Mouse (Mus musculus) embryonic facial prominence, embryonic 12.5 days (tissue): Measurements from ENCODE around the gene Gm37240. TPM values are rescaled to one million over a fixed set of nuclear protein-coding genes. Genes with fewer than 3 reads are reported as not detected.

Experiments
- ATAC-seq: fragments of 200-750 bp; cut with Nextera tagmentation; 2 replicates; pipeline ENCODE4 v1.8.0; 2017; ENCODE audit not compliant: insufficient number of reproducible peaks, insufficient read depth, low FRiP score, low TSS enrichment
- H3K27ac ChIP-seq: fragments of 300-500 bp; sonication (generic); 2 replicates; pipeline ENCODE4 v1.5.1; 2016; ENCODE audit warnings: mild to moderate bottlenecking
- H3K27me3 ChIP-seq: fragments of 300-500 bp; sonication (generic); 2 replicates; pipeline ENCODE4 v1.6.1; 2016; ENCODE audit warnings: mild to moderate bottlenecking, moderate library complexity
- H3K36me3 ChIP-seq: fragments of 300-500 bp; sonication (generic); 2 replicates; pipeline ENCODE4 v1.6.1; 2016; ENCODE audit warnings: mild to moderate bottlenecking
- H3K4me1 ChIP-seq: fragments of 300-500 bp; sonication (generic); 2 replicates; pipeline ENCODE4 v1.6.1; 2016
- H3K4me2 ChIP-seq: fragments of 300-500 bp; sonication (generic); replicated peaks from 2 replicates; pipeline ENCODE4 v1.6.1; 2016; ENCODE audit warnings: mild to moderate bottlenecking, moderate library complexity
- H3K4me3 ChIP-seq: fragments of 300-500 bp; sonication (generic); 2 replicates; pipeline ENCODE4 v1.5.1; 2016; ENCODE audit warnings: mild to moderate bottlenecking
- H3K9ac ChIP-seq: fragments of 300-500 bp; sonication (generic); 2 replicates; pipeline ENCODE4 v1.6.1; 2016; ENCODE audit warnings: mild to moderate bottlenecking, moderate library complexity
- H3K9me3 ChIP-seq: fragments of 300-500 bp; sonication (generic); 2 replicates; pipeline ENCODE4 v1.6.1; 2016; ENCODE audit warnings: mild to moderate bottlenecking, moderate library complexity
- WGBS: fragments of 180-500 bp; shearing (Covaris S2); methylation state at CpG from one replicate; pipeline ENCODE4 v1.1.7; 2016; 5-methylcytosine and 5-hydroxymethylcytosine counted together
- polyA plus RNA-seq: library from polyadenylated mRNA; unstranded; fragments of >200 nt; fragmentation: Nextera tagmentation; extraction: Ambion mirVana; gene quantifications from 2 replicates; pipeline ENCODE4 v1.2.1, GENCODE M21; 2016

Gene Gm37240
- polyA plus RNA-seq, 1 experiment from 2014 or later, result 4.0 TPM

DNA sequence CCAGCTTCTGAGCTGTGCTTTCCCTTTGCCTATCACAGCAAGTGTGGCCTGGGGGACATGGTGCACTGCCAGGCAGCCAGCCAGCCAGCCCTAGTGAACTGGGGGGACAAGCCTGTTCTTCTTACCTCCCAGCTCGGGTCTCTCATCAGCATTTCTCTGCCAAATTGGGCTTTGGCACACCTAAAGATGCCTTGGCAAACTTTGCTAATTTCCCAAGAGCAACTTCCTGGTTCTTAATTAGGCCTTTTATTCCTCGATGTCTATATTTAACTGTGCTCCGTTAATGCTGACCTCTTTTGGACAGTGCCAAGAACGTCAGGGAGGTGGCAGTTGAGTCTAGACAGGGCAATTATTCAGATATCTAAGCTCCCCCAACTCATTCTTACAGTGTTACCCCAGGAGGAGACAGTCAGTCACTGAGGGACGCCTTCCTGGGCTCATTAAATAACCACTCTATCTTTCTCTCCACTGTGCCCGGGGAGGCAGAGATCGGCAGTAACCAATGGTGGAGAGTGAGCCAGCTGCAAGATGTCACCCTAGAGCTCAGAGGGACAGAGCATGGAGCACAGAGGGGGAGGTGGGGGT lies 771.3 kb downstream of the Gm37240 start:
- no peaks in the 10 kb centered on the region for H3K27me3 ChIP-seq
- no peak overlapping the region for H3K4me3 ChIP-seq
- H3K4me1 ChIP-seq, result no peaks in the 10 kb centered on the region
- WGBS, result 68% methylated on average over 7 of the region's 7 CpGs
- H3K9me3 ChIP-seq, result no peaks in the 10 kb centered on the region
- no peaks in the 10 kb centered on the region for H3K36me3 ChIP-seq
- no peak for ATAC-seq
- no peak overlapping the region for H3K9ac ChIP-seq
- no peak overlapping the region for H3K27ac ChIP-seq
- H3K4me2 ChIP-seq, result no peak overlapping the region

DNA sequence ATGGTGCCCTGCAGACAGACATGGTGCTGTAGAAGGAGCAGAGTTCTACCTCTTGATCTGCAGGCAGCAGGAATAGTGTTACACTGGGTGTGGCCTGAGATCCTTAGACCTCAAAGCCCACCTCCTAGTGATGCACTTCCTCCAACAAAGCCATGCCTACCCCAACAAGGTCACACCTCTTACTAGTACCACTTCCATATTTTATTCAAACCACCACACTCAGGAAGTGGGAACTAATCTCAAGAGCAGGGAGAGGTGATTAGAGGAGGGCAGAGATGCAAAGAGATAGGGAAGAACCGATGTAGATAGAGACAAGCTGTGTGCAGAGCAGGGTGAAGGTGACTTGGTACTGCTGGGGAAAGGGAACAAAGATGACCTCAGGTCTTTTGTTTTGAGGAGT lies 773.8 kb downstream of the Gm37240 start:
- no peaks in the 10 kb centered on the region for H3K36me3 ChIP-seq
- no peak overlapping the region for H3K4me2 ChIP-seq
- no peak for ATAC-seq
- no peak overlapping the region for H3K4me3 ChIP-seq
- H3K9me3 ChIP-seq, result no peaks in the 10 kb centered on the region
- no peak overlapping the region for H3K27ac ChIP-seq
- no peaks in the 10 kb centered on the region for H3K27me3 ChIP-seq
- 89% methylated on average over 1 of the region's 1 CpGs for WGBS
- H3K9ac ChIP-seq, result no peak overlapping the region
- no peaks in the 10 kb centered on the region for H3K4me1 ChIP-seq

DNA sequence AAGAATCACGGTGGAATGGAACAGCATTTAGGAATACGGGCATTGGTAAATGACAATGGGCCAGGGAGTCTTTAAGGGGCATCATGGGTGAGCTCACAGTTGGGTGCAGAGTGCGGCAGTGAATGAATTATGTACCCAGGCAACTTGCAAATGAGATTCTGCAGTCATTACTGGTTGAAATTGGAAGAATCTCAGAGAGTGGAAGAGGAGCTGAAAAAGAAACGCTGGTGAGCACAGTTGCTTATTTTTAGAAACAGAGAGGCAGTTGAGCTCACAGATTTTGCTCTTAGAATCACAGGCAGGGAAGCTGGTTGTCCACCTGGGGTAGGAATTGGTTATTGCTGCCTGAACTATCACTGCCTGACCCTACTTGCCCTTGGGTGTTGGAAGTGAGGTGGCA lies 776.6 kb downstream of the Gm37240 start:
- Histone ChIP-seq H3K9ac (no peak overlapping the region), H3K27me3 (no peaks in the 10 kb centered on the region), H3K4me2 (no peak overlapping the region), H3K36me3 (no peaks in the 10 kb centered on the region), H3K27ac (no peak overlapping the region), H3K4me1 (no peaks in the 10 kb centered on the region), H3K4me3 (no peak overlapping the region), H3K9me3 (no peaks in the 10 kb centered on the region)
- ATAC-seq, result no peak
- WGBS, result 54% methylated on average over 4 of the region's 4 CpGs

DNA sequence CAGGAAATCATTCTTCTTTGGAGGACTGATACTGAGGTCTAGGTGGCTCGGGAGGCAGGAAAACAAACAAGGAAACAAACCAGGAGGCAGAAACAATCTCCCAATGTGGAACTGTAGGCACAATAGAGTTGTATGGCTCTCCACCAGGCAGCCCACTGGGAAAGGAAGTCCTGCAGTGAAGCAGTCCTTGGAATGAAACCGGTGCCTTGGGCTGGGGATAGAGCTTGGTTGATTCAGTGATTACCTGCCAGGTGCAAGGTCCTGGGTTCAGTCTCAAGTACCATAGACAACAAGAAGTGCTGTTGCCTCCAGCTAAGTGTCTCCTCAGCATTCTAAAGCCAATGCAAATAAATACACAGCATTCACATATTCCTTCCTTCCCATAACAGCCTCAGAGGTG lies 778.1 kb downstream of the Gm37240 start:
- no peaks in the 10 kb centered on the region for H3K9me3 ChIP-seq
- no peaks in the 10 kb centered on the region for H3K4me1 ChIP-seq
- H3K4me2 ChIP-seq, result no peak overlapping the region
- H3K27me3 ChIP-seq, result no peaks in the 10 kb centered on the region
- no peak for ATAC-seq
- no peak overlapping the region for H3K4me3 ChIP-seq
- H3K9ac ChIP-seq, result no peak overlapping the region
- H3K27ac ChIP-seq, result no peak overlapping the region
- 46% methylated on average over 2 of the region's 2 CpGs for WGBS
- H3K36me3 ChIP-seq, result no peaks in the 10 kb centered on the region

DNA sequence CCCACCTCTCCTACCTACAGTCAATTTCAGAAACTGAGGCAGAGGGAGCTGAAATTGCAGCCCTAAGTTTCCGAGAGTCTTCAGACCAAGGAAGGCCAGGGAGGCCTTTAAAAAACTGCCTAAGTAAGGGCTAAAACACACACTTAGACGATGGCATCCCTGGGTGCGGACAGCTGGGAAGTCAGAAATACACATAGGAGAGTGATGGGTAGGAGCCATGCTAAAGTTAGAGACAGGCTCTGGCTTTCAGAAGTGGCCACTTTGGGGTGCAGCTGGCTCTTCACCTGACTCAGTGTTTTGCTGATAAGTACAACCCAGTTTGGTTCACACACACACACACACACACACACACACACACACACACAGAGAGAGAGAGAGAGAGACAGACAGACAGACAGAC lies 778.9 kb downstream of the Gm37240 start:
- Histone ChIP-seq H3K4me3 (no peak overlapping the region), H3K27me3 (no peaks in the 10 kb centered on the region), H3K9ac (no peak overlapping the region), H3K36me3 (no peaks in the 10 kb centered on the region), H3K27ac (no peak overlapping the region), H3K4me2 (no peak overlapping the region), H3K4me1 (no peaks in the 10 kb centered on the region), H3K9me3 (no peaks in the 10 kb centered on the region)
- ATAC-seq, result no peak
- 91% methylated on average over 3 of the region's 3 CpGs for WGBS

DNA sequence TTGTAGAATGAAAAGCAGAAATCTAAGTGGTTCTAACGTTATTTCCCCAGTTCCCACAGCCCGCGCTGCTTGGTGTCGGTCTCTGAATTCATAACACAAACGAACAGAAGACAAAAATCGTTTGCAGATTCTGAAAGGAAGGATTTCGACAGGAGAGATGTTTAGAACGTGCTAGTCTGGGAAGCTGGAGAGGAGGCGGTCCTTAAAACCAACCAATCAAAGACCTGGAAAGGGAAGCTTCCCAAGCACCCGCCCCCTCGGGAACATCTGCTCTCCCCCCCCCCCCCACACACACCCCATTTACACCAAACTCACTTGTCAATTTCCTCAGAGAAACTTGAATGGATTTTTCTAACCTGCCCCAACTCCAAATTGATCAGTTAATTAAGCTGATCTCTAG lies 780.4 kb downstream of the Gm37240 start:
- ATAC-seq, result no peak
- WGBS, result 63% methylated on average over 11 of the region's 11 CpGs
- H3K9ac ChIP-seq, result no peak overlapping the region
- H3K4me3 ChIP-seq, result no peak overlapping the region
- H3K27ac ChIP-seq, result no peak overlapping the region
- no peaks in the 10 kb centered on the region for H3K9me3 ChIP-seq
- no peaks in the 10 kb centered on the region for H3K4me1 ChIP-seq
- no peaks in the 10 kb centered on the region for H3K36me3 ChIP-seq
- H3K27me3 ChIP-seq, result no peaks in the 10 kb centered on the region
- H3K4me2 ChIP-seq, result no peak overlapping the region

DNA sequence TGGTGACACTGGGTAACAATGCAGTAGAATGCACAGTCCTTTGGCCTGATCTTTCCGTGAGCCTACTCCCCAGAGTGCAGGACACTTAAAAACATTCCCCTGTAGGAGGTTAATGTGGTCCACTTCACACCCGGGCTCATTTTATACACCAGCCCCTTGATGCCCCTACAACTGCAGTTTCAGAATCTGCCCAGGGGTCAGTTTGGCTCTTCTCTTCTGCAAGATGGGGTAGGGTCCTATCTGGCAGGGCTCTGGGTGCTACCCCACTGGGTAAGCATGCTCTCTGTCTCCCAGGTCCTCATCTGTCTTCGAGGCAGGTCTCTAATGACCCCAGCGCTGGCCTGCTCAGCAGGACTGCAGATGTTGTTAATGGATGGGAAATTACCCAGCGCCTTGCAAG lies 783.0 kb downstream of the Gm37240 start:
- no peak overlapping the region for H3K4me2 ChIP-seq
- no peak overlapping the region for H3K9ac ChIP-seq
- H3K27ac ChIP-seq, result no peak overlapping the region
- WGBS, result 63% methylated on average over 5 of the region's 5 CpGs
- ATAC-seq, result no peak
- no peaks in the 10 kb centered on the region for H3K9me3 ChIP-seq
- no peaks in the 10 kb centered on the region for H3K36me3 ChIP-seq
- no peaks in the 10 kb centered on the region for H3K4me1 ChIP-seq
- H3K27me3 ChIP-seq, result no peaks in the 10 kb centered on the region
- H3K4me3 ChIP-seq, result no peak overlapping the region

DNA sequence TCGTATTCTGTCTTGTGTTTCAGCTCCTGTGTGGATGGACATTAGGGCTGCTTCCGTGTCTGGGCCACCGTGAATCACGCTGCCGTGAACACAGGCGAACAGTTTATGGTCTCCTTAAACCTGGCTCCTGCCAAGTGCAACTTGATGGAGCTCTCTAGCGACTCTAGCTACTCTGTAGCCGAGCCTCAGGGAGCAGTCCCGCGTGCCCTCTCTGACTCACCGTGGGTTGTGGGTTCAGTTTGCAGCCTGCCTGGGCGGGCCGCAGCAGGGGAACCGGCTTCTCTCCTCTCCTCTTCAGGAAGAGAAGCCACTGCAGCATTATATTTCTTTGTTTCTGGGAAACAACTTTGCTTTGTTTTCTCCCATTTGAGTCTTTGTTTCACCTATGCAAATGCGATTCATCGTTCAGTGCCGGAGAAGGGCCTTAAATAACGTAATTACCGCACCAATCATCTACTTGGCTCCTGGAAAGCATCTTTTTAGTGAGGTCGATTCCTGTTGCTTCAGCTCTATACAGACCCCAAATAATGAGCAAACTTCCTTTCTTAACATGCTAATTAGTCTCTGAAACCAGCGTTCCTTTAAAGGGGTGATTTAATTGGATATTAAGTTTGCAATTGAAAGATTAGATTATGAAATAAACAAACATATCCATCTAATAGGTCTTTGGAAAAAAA lies 806.3 kb downstream of the Gm37240 start:
- ATAC-seq, result no peak
- Histone ChIP-seq H3K4me1 (peaks cover 3% of the 10 kb centered on the region; the same call in 1 of the 2 replicates), H3K4me2 (no peak overlapping the region), H3K27me3 (no peaks in the 10 kb centered on the region), H3K9me3 (no peaks in the 10 kb centered on the region), H3K36me3 (no peaks in the 10 kb centered on the region), H3K9ac (no peak overlapping the region), H3K4me3 (no peak overlapping the region), H3K27ac (no peak overlapping the region)
- 63% methylated on average over 21 of the region's 21 CpGs for WGBS

DNA sequence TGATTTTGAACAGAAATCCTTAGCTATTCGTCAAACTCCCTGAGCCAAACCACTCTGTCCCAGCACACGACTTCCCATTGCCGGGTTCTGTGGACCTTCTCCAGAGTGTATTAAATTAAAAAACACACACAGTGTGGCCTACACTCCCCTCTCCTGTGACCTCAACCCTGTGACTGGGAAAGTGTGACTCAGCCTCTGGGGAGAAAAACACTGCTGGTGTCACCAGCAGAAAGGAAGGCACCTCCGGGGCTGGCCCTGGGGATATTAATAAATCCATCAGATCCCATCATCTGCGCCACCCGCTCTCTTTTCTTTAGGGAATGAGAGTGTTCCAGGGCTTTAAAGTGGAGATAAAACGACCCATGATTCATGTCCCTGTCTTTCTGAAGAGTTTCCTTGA lies 823.2 kb downstream of the Gm37240 start:
- ATAC-seq, result no peak
- Histone ChIP-seq H3K9ac (no peak overlapping the region), H3K36me3 (no peaks in the 10 kb centered on the region), H3K4me1 (no peaks in the 10 kb centered on the region), H3K4me3 (no peak overlapping the region), H3K9me3 (no peaks in the 10 kb centered on the region; the same call in 1 of the 2 replicates), H3K4me2 (no peak overlapping the region), H3K27ac (no peak overlapping the region), H3K27me3 (no peaks in the 10 kb centered on the region)
- WGBS, result 78% methylated on average over 7 of the region's 7 CpGs

DNA sequence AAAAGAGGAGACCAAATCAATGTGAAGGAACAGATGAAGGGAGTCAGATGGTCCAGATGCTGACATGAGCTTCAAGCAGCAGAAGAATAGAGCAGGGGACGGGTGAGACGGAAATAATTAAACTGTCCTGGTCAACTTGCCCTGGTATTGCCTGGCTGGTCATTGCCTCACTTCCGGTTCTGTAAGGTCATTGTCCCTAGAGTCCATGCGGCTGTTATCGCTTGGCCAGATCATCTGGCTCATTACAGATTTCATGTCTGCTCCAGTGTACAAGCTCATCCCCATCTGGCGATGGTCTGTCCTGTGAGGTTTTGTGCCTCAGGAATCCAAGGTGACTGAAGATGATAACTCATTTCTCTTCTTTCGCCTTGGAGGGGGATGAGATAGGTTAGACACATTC lies 827.2 kb downstream of the Gm37240 start:
- no peaks in the 10 kb centered on the region for H3K36me3 ChIP-seq
- H3K9ac ChIP-seq, result no peak overlapping the region
- H3K4me1 ChIP-seq, result no peaks in the 10 kb centered on the region
- no peak for ATAC-seq
- no peak overlapping the region for H3K27ac ChIP-seq
- no peaks in the 10 kb centered on the region for H3K27me3 ChIP-seq
- no peak overlapping the region for H3K4me3 ChIP-seq
- H3K4me2 ChIP-seq, result no peak overlapping the region
- 85% methylated on average over 7 of the region's 7 CpGs for WGBS
- no peaks in the 10 kb centered on the region; the same call in 1 of the 2 replicates for H3K9me3 ChIP-seq

DNA sequence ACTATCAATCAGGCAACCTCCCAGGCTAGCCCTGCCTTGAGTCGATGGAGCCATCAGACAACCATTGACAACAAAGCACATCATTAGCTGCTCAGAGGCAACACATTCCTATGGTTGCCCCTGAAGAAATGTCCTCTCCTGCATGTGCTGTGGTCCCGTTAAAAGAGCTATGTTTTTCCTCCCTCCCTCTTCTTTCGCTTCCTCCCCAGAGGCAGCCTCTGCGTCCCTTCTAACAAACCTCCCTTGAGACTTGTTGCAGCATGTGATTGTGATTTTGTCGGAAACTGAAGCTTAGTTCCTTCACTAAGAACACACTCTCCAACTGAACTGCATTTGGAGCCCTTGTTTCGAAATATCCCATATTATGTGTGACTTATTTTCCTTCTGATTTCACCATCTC lies 830.1 kb downstream of the Gm37240 start:
- Histone ChIP-seq H3K4me1 (no peaks in the 10 kb centered on the region), H3K36me3 (no peaks in the 10 kb centered on the region), H3K27ac (no peak overlapping the region), H3K9ac (no peak overlapping the region), H3K4me3 (no peak overlapping the region), H3K9me3 (no peaks in the 10 kb centered on the region; the same call in 1 of the 2 replicates), H3K4me2 (no peak overlapping the region), H3K27me3 (no peaks in the 10 kb centered on the region)
- WGBS, result 65% methylated on average over 6 of the region's 6 CpGs
- no peak for ATAC-seq

DNA sequence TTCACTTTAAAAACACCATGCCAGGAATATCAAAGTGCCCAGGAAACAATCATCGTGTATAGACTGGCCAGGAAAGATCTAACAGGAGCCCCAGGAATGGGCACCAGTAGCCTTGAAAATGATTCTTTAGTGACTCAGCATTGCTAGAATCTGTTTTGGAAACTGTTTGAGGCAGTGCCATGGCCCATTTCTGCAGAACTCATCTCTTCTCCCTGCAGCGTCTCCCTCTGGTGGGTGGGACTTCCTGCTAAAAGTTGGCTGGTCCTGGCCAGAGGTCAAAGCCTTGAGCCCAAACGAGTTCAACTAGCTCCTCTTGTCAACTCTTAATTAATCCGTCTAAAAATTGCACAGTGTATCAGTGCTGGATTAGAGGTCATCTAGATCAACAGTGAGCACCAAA lies 833.8 kb downstream of the Gm37240 start:
- no peaks in the 10 kb centered on the region for H3K27me3 ChIP-seq
- ATAC-seq, result no peak
- WGBS, result 71% methylated on average over 4 of the region's 4 CpGs

More for the DNA sequence above, 833.8 kb downstream of the Gm37240 start:
- Histone ChIP-seq H3K36me3 (no peaks in the 10 kb centered on the region), H3K9ac (no peak overlapping the region), H3K27ac (no peak overlapping the region), H3K4me1 (no peaks in the 10 kb centered on the region), H3K9me3 (no peaks in the 10 kb centered on the region), H3K4me3 (no peak overlapping the region), H3K4me2 (no peak overlapping the region)
